Mouse (Mus musculus) thymus, adult 2 months (tissue): ENCODE results near the gene Kank4. TPM values are rescaled to one million over a fixed set of nuclear protein-coding genes. Genes with fewer than 3 reads are reported as not detected.

ENCODE experiments used
- DNase-seq: peaks from one replicate; pipeline ENCODE4 v3.0.0; 2021
- H3K27ac ChIP-seq: fragments of 200-500 bp; 2 replicates; pipeline ENCODE4 v1.5.1; 2012; ENCODE audit warnings: low read length, control low read depth; ENCODE audit not compliant: control insufficient read depth, insufficient read depth
- H3K27me3 ChIP-seq: fragments of 200-500 bp; 2 replicates; pipeline ENCODE4 v1.6.1; 2012; ENCODE audit warnings: mild to moderate bottlenecking, low read length, moderate library complexity, mixed read lengths; ENCODE audit not compliant: control insufficient read depth, insufficient read depth
- H3K36me3 ChIP-seq: fragments of 200-500 bp; 2 replicates; pipeline ENCODE4 v1.6.1; 2012; ENCODE audit warnings: mild to moderate bottlenecking, low read length, moderate library complexity; ENCODE audit not compliant: control insufficient read depth, insufficient read depth
- H3K4me1 ChIP-seq: fragments of 200-500 bp; replicated peaks from 2 replicates; pipeline ENCODE4 v1.6.1; 2012; ENCODE audit warnings: low read length; ENCODE audit not compliant: control insufficient read depth, insufficient read depth
- H3K4me3 ChIP-seq: fragments of 200-500 bp; 2 replicates; pipeline ENCODE4 v1.5.1; 2012; ENCODE audit warnings: mild to moderate bottlenecking, low read length, control low read depth, moderate library complexity; ENCODE audit not compliant: control insufficient read depth, insufficient read depth
- CTCF ChIP-seq: fragments of 200-500 bp; IDR thresholded peaks from 2 replicates; pipeline ENCODE4 v1.5.1; 2012; ENCODE audit warnings: mild to moderate bottlenecking, control low read depth, low read length, moderate library complexity, borderline replicate concordance; ENCODE audit not compliant: control insufficient read depth, poor library complexity, insufficient read depth; ENCODE audit errors: extremely low read depth
- POLR2A ChIP-seq: fragments of 200-500 bp; IDR thresholded peaks from 2 replicates; pipeline ENCODE4 v1.6.1; 2012; ENCODE audit warnings: mild to moderate bottlenecking, low read length, control low read depth, moderate library complexity; ENCODE audit not compliant: control insufficient read depth, poor library complexity, insufficient read depth; ENCODE audit errors: extremely low read depth
- WGBS: fragments of 180-500 bp; shearing (Covaris S2); methylation state at CpG from one replicate; pipeline ENCODE4 v1.1.7; 2018; 5-methylcytosine and 5-hydroxymethylcytosine counted together
- polyA plus RNA-seq: library from polyadenylated mRNA; depleted of rRNA; stranded (reverse); fragments of >200 nt; gene quantifications from 2 replicates; pipeline ENCODE4 v1.2.3, GENCODE M21; 2012; rRNA removed

Gene Kank4
- polyA plus RNA-seq, 1 experiment, result 0.31 TPM

- DNase-seq, result no peak
- Histone ChIP-seq H3K36me3 (no peaks in the 10 kb centered on the region), H3K27ac (no peak overlapping the region), H3K4me3 (no peak overlapping the region), H3K27me3 (no peaks in the 10 kb centered on the region), H3K4me1 (no peaks in the 10 kb centered on the region)
- 94% methylated on average over 17 of the region's 17 CpGs for WGBS
- TF ChIP-seq POLR2A, result no peak
- TF ChIP-seq CTCF, result no peak
Measured at GRCm38 (mm10) chr4:98717735-98718546, 99.4 kb downstream of the Kank4 start.

- 97% methylated on average over 8 of the region's 8 CpGs for WGBS
- no peak for DNase-seq
Measured at GRCm38 (mm10) chr4:98710891-98711290, 106.4 kb downstream of the Kank4 start.

More at GRCm38 (mm10) chr4:98710891-98711290, 106.4 kb downstream of the Kank4 start:
- TF ChIP-seq POLR2A (no peak), CTCF (no peak)
- H3K4me1 ChIP-seq, result no peaks in the 10 kb centered on the region
- H3K4me3 ChIP-seq, result no peak overlapping the region
- no peaks in the 10 kb centered on the region for H3K36me3 ChIP-seq
- no peak overlapping the region for H3K27ac ChIP-seq
- H3K27me3 ChIP-seq, result no peaks in the 10 kb centered on the region

Other genes starting within 250 kb of the Kank4 start
- gene L1td1, start 90.8 kb downstream of the Kank4 start, polyA plus RNA-seq, result 0.10 TPM in 1 of 2 replicates, not detected in the other
- not detected in 2 replicates for gene I0C0044D17Rik, start 6.3 kb upstream of the Kank4 start, polyA plus RNA-seq
- gene Usp1, start 106.3 kb upstream of the Kank4 start, polyA plus RNA-seq, result 293 and 960 TPM in 2 replicates
- gene Angptl3, start 213.4 kb upstream of the Kank4 start, polyA plus RNA-seq, result 0.17 and 0.18 TPM in 2 replicates